Mouse (Mus musculus) urinary bladder, postnatal 25 days (tissue): ENCODE data around the gene Adamts12.

ENCODE experiments used
- DNase-seq: peaks from one replicate; pipeline ENCODE4 v3.0.0; 2022; ENCODE audit warnings: low spot score

Gene Adamts12

GRCm38 (mm10) chr15:11064558-11065411 lies at the start of gene Adamts12:
Adamts12 (plus strand) TSS chr15:11064790.
- DNase-seq: peak; percentile 41

GRCm38 (mm10) chr15:11014931-11015330 lies 49.7 kb upstream of the Adamts12 start:
- DNase-seq: no peak

GRCm38 (mm10) chr15:11026801-11027561 lies 37.6 kb upstream of the Adamts12 start:
- DNase-seq: no peak

GRCm38 (mm10) chr15:11030188-11030587 lies 34.4 kb upstream of the Adamts12 start:
- no peak for DNase-seq

- DNase-seq: no peak
Measured at GRCm38 (mm10) chr15:11035947-11036474, 28.6 kb upstream of the Adamts12 start.

- no peak for DNase-seq
Measured at GRCm38 (mm10) chr15:11036535-11037375, 27.8 kb upstream of the Adamts12 start.

GRCm38 (mm10) chr15:11037376-11037695 lies 27.3 kb upstream of the Adamts12 start:
- DNase-seq: no peak

- DNase-seq: no peak
Measured at GRCm38 (mm10) chr15:11037711-11038110, 26.9 kb upstream of the Adamts12 start, which contains the start of gene Rxfp3. Rxfp3 (minus strand) TSS chr15:11037991.

GRCm38 (mm10) chr15:11038476-11038875 lies 26.1 kb upstream of the Adamts12 start:
- peak; percentile 28 for DNase-seq

GRCm38 (mm10) chr15:11040067-11040466 lies 24.5 kb upstream of the Adamts12 start:
- no peak for DNase-seq

- no peak for DNase-seq
Measured at GRCm38 (mm10) chr15:11041229-11041628, 23.4 kb upstream of the Adamts12 start.

- no peak for DNase-seq
Measured at GRCm38 (mm10) chr15:11042828-11043227, 21.8 kb upstream of the Adamts12 start.

GRCm38 (mm10) chr15:11053678-11054439 lies 10.7 kb upstream of the Adamts12 start:
- DNase-seq: no peak

GRCm38 (mm10) chr15:11054440-11055080 lies 10.0 kb upstream of the Adamts12 start:
- DNase-seq: no peak

GRCm38 (mm10) chr15:11062903-11063302 lies 1.7 kb upstream of the Adamts12 start:
- no peak for DNase-seq

GRCm38 (mm10) chr15:11064160-11064557 lies 431 bp upstream of the Adamts12 start:
- DNase-seq: no peak

GRCm38 (mm10) chr15:11065528-11066171 lies 1.1 kb downstream of the Adamts12 start:
- DNase-seq: no peak

GRCm38 (mm10) chr15:11066299-11066698 lies 1.7 kb downstream of the Adamts12 start:
- DNase-seq: no peak

GRCm38 (mm10) chr15:11067891-11068290 lies 3.3 kb downstream of the Adamts12 start:
- DNase-seq: no peak

- DNase-seq: no peak
Measured at GRCm38 (mm10) chr15:11075726-11076361, 11.3 kb downstream of the Adamts12 start.
